Mouse (Mus musculus) lung, postnatal 0 days (tissue): Measurements from ENCODE around the gene Chrna1.

ENCODE experiments used
- CTCF ChIP-seq: IDR thresholded peaks from 2 replicates; pipeline ENCODE4 v1.5.1; 2016; ENCODE audit warnings: antibody characterized with exemption, mild to moderate bottlenecking
- EP300 ChIP-seq: IDR thresholded peaks from 2 replicates; pipeline ENCODE4 v1.6.1; 2016; ENCODE audit warnings: antibody characterized with exemption, mild to moderate bottlenecking, control low read depth

- TF ChIP-seq CTCF = no peak
- TF ChIP-seq EP300 = no peak
Observed at GRCm38 (mm10) chr2:73611798-73612197, 31.7 kb upstream of the Chrna1 start.
